Mouse (Mus musculus): ENCODE results near the gene Rpl26.

Rpl26 gene

GRCm38 (mm10) chr11:68891823-68892222 is 9.6 kb upstream of the Rpl26 start:
- DNase-seq: no peak

GRCm38 (mm10) chr11:68892233-68892832 is 9.1 kb upstream of the Rpl26 start:
- DNase-seq: no peak

- DNase-seq: no peak
Observed at GRCm38 (mm10) chr11:68893911-68894464, 7.4 kb upstream of the Rpl26 start.

GRCm38 (mm10) chr11:68896247-68896646 is 5.1 kb upstream of the Rpl26 start:
- no peak for DNase-seq

GRCm38 (mm10) chr11:68897120-68897519 is 4.3 kb upstream of the Rpl26 start:
- DNase-seq: peak; percentile 50

- no peak for DNase-seq
Observed at GRCm38 (mm10) chr11:68897838-68898237, 3.5 kb upstream of the Rpl26 start.

GRCm38 (mm10) chr11:68898790-68899189 is 2.6 kb upstream of the Rpl26 start:
- no peak for DNase-seq

GRCm38 (mm10) chr11:68899815-68900214 is 1.6 kb upstream of the Rpl26 start:
- DNase-seq: no peak

- no peak for DNase-seq
Observed at GRCm38 (mm10) chr11:68900519-68901350, 648 bp upstream of the Rpl26 start.

GRCm38 (mm10) chr11:68902047-68902364 is 623 bp downstream of the Rpl26 start:
- DNase-seq: no peak

- DNase-seq: no peak
Observed at GRCm38 (mm10) chr11:68902367-68902766, 984 bp downstream of the Rpl26 start.

GRCm38 (mm10) chr11:68902823-68903222 is 1.4 kb downstream of the Rpl26 start:
- no peak for DNase-seq

GRCm38 (mm10) chr11:68903775-68904174 is 2.4 kb downstream of the Rpl26 start:
- DNase-seq: no peak

- peak; percentile 86 for DNase-seq
Observed at GRCm38 (mm10) chr11:68904375-68905137, 3.2 kb downstream of the Rpl26 start.

- DNase-seq: no peak
Observed at GRCm38 (mm10) chr11:68905138-68905531, 3.8 kb downstream of the Rpl26 start.

GRCm38 (mm10) chr11:68905665-68906460 is 4.5 kb downstream of the Rpl26 start:
- DNase-seq: no peak

- no peak for DNase-seq
Observed at GRCm38 (mm10) chr11:68906461-68906790, 5.0 kb downstream of the Rpl26 start.

GRCm38 (mm10) chr11:68907251-68907650 is 5.9 kb downstream of the Rpl26 start:
- no peak for DNase-seq

- no peak for DNase-seq
Observed at GRCm38 (mm10) chr11:68908846-68909503, 7.6 kb downstream of the Rpl26 start.

GRCm38 (mm10) chr11:68911531-68912177 is 10.3 kb downstream of the Rpl26 start:
- DNase-seq: no peak

- DNase-seq: no peak
Observed at GRCm38 (mm10) chr11:68914566-68914965, 13.2 kb downstream of the Rpl26 start.

GRCm38 (mm10) chr11:68923191-68923590 is 21.8 kb downstream of the Rpl26 start:
- peak; percentile 50 for DNase-seq

Measured in kidney, adult 18-20 months (tissue).